Mouse (Mus musculus): ENCODE measurements at regions not wholly inside any gene's neighbourhood (a gene's known extent, or its start where the extent isn't known, plus 50 kb on each side); places are given as distances from the start of the nearest gene placed in this dataset.

DNA sequence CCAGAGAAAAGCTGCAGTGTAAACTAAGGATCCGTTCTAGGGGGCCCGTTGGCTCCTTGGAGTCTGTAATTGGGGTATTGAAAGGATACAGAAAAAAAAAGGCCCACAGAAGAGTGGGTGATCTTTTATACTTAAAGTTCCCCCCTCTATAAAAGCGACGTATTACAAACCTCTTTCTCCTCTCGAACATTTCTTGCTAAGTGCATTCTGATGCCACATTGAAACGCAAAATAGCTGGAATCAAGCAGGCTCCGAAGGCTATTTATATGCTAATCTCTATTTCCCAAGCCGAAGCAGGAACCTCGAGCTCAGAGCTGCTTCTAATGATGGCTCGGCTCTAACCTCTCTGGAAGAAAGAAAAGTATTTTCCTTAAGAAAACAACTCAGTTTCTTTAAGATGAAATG is 117.8 kb upstream of the 4930535I16Rik start:
- no peak for TF ChIP-seq POLR2A (IDR thresholded peaks at IDR 0.05; ENCODE audit: control insufficient read depth in 1 of 2, insufficient read depth in 1 of 2, low read depth in 1 of 2, low read length in 2 of 2, poor library complexity in 1 of 2)
- no peak for TF ChIP-seq HCFC1 (IDR thresholded peaks at IDR 0.05; ENCODE audit: low read depth, low read length)
- no peak for TF ChIP-seq USF1 (IDR thresholded peaks at IDR 0.05; ENCODE audit: low read depth, low read length)
- no peak for TF ChIP-seq UBTF (IDR thresholded peaks at IDR 0.05; ENCODE audit: borderline replicate concordance, insufficient read depth, low read depth, low read length)
- TF ChIP-seq EP300 (IDR thresholded peaks at IDR 0.05; ENCODE audit: low read depth in 1 of 2, low read length in 2 of 2): no peak
- TF ChIP-seq RAD21 (IDR thresholded peaks at IDR 0.05; ENCODE audit: low read depth, low read length): no peak
- no peak for TF ChIP-seq CTCF (IDR thresholded peaks at IDR 0.05 in 2 of 3, conservative IDR thresholded peaks at IDR 0.05 in 1 of 3; ENCODE audit: control insufficient read depth in 1 of 3, insufficient read depth in 1 of 3, low read depth in 2 of 3, low read length in 3 of 3, poor library complexity in 1 of 3, severe bottlenecking in 1 of 3)
- no peak for TF ChIP-seq GATA1 (IDR thresholded peaks at IDR 0.05; ENCODE audit: low read depth, low read length)
- no peak for TF ChIP-seq ZC3H11A (IDR thresholded peaks at IDR 0.05; ENCODE audit: low read depth, low read length)
- TF ChIP-seq KAT2A (conservative IDR thresholded peaks at IDR 0.05; ENCODE audit: low read depth, low read length): no peak
